Mouse (Mus musculus) adrenal gland, postnatal 36 days (tissue): ENCODE results near the gene Slc39a7. TPM values are rescaled to one million over a fixed set of nuclear protein-coding genes. Genes with fewer than 3 reads are reported as not detected.

Experiments
- DNase-seq, 2 experiments: peaks; one replicate each; pipeline ENCODE4 v3.0.0; 2021; ENCODE audit warnings: mixed read lengths in 1 of 2
- long read RNA-seq, 2 experiments: library from polyadenylated mRNA; stranded (forward); transcript quantifications; one replicate each; pipeline ENCODE4 v2.0.0; 2021; ENCODE audit warnings: borderline sequencing depth in 2 of 2
- total RNA-seq, 2 experiments: library from RNA; stranded (reverse); gene quantifications; 2 replicates each; pipeline ENCODE4 v1.2.3; 2021

Gene Slc39a7
- total RNA-seq: 100 to 1,000 TPM; 165 to 198 TPM
- long read RNA-seq, experiment 1, transcript Slc39a7-201 (7 exons, 2,320 nt): major isoform, 289 of 454 reads
- long read RNA-seq, experiment 1, transcript Slc39a7-204 (6 exons, 2,433 nt): minor isoform, 22 of 454 reads
- long read RNA-seq, experiment 1, transcript Slc39a7-203 (8 exons, 1,550 nt): minor isoform, 87 of 454 reads
- long read RNA-seq, experiment 1, partial matches to known transcripts: 22 of 454 reads
- long read RNA-seq, experiment 1, other reads (novel, unspliced or antisense): 34 of 454 reads
- long read RNA-seq, experiment 2, transcript Slc39a7-204 (6 exons, 2,433 nt): minor isoform, 7 of 145 reads
- long read RNA-seq, experiment 2, transcript Slc39a7-201 (7 exons, 2,320 nt): major isoform, 98 of 145 reads
- long read RNA-seq, experiment 2, transcript Slc39a7-203 (8 exons, 1,550 nt): minor isoform, 16 of 145 reads
- long read RNA-seq, experiment 2, partial matches to known transcripts: 7 of 145 reads
- long read RNA-seq, experiment 2, other reads (novel, unspliced or antisense): 17 of 145 reads

DNA sequence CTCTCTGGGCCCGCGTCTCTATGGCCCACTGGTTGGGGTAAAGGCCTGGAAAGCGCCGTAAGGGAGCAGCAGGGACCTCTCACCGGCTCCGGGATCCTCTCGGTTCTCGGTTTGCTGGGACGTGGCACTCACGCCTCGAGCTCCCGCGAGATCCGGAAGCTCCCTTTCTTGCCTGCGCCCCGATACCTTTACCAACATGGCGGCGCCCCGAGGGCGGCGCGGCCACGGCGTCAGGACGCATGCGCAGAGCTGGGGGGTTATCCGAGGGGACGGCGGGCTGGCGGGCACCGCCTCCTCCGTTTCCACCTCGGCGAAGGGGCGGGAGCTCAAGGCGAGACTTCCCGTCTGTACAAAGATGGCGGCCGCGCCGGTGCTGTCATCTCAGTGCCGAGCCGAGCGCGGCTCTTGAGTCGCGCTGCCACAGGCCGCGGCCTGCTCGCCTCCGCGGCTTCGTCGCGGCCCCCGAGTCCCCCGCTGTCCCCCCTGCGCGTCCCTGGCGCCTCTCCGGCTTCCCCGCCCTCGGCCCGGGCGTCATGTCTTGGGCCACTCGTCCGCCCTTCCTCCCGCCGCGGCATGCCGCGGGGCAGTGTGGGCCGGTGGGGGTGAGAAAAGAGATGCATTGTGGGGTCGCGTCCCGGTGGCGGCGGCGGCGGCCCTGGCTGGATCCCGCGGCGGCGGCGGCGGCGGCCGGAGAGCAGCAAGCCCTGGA, at the start of gene Slc39a7, which contains the start of gene Rxrb:
TSS of gene Slc39a7 (minus strand) at position 218 of the 709 bp plus-strand sequence.
TSS of gene Rxrb (plus strand) at position 348 of the 709 bp plus-strand sequence.
- peak; percentile 99 for DNase-seq

DNA sequence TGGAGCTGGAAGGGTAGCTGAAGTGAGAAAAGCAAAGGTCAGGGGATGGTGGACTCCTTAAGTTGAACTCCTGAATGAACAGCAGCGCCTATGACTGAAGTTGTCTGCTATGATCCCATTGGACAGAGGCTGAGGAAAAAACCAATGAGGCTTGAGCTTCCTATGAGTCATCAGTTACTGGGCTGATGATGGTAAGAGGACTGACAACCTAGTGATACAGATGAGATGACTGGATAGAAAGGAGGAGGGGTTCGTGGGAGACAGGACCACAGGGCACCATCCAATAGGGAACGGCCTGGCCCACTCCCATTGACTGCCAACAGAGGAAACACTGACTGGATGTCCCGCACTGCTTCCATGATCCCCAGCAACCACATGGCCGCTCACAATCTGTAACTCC, 48.1 kb upstream of the Slc39a7 start:
- DNase-seq: peak in 1 of 2 experiments; percentile 30

DNA sequence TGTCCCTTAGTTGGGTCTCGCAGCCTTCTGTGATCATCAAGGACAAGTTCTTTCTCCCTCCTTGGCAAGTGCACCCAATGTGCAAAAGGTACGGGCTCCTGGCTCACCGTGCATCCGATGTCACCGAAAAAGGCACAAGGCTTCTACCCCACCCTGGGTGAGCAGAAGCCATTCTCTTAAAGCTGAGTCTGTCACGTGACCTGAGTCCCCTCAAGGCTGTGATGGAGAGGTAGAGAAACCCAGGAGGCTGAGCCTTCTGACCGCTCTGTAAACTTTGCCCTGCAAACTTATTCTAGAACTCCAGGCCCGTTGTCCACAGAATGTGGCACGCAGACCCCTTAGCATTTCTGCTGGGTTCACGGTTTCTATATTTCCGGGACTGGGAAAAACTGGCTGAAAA, 47.5 kb upstream of the Slc39a7 start:
- DNase-seq: no peak

GRCm38 (mm10) chr17:34078148-34078547, 46.7 kb upstream of the Slc39a7 start:
- DNase-seq: no peak

- DNase-seq: peak; percentile 74 to 78
Measured at GRCm38 (mm10) chr17:34077549-34077948, 46.1 kb upstream of the Slc39a7 start.

DNA sequence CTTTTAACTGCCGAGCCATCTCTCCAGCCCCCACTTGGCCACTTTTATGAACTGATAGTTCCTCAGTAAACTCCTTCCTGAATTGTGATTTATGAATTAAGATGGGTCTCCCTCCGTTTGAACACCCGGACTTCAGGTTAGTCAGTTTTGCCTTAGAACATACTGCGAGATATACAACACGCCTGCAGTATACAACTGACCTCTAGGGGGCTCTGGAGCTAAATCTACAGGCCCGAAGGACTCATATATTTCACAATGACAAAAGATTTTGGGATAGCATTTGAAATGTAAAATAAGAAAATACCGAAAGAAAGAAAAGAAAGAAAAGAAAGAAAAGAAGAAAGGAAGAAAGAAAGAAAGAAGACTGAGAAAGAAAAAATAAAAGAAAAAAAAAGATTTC, 43.8 kb upstream of the Slc39a7 start:
- peak; percentile 69 to 78 for DNase-seq

GRCm38 (mm10) chr17:34072091-34072490, 40.6 kb upstream of the Slc39a7 start:
- DNase-seq: no peak

DNA sequence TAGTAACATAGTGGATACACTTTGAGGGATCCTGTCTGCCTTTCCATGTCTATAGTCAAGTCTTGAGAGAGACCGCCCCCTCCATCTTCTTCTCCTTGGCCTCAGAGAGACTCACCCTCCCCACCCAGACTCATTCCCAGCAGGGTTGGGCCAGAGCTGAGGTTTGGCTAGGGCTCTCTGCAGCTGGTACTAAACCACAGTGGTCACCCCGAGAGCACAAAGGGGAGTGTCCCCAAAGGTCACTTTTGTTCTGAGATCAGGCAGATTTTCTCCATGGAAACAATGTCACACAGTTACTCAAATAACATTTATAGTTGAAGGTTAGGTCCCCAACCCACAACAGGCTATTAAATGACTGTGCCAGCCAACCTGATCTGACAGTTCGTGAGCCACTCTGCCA, 37.4 kb upstream of the Slc39a7 start:
- no peak for DNase-seq

- no peak for DNase-seq
Measured at GRCm38 (mm10) chr17:34057224-34057623, 25.7 kb upstream of the Slc39a7 start.

DNA sequence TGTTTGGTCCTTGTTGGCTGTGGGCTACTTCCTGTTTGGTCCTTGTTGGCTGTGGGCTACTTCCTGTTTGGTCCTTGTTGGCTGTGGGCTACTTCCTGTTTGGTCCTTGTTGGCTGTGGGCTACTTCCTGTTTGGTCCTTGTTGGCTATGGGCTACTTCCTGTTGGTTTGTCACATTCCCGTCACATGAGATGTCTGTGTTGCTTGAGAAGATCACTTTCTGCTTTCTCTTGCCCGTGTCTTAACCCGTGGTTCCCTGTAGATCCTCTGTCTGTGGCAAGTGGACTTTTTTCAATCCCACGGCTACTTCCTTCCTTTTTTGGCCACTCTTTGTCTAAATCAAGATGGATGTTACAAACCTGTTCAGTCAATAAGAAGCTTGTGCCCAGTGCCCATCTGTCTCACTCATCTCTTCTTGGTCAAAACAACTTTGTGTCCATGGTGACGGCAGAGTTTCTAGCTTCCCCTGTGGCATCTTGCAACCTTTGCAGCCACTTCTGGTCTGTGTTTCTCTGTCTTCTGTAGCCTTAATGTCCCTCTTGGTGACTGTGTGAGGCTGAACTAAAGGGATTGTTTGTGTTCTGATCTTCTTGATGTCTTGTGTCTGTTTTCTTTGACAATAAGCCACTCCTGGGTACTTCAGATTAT, 16.0 kb upstream of the Slc39a7 start:
- no peak for DNase-seq

DNA sequence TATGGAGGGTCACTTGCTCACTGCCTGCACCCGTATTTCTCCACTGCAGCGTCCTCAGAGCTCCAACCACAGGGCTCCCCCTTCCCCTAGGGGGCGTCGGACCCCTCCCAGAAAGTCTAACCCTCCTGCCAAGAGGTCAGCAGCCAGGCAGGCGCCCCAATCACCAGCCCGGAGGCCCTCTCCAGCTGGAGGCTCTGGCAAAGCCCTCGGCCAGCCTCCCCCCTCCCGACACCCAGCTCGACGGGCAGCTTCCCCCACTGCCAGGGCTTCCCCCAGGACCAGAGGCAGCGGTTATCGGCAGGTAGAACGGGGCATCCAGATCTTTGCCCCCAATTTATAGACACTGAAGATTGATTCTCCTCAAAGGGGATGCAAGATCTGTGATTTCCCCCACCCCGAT, 14.5 kb upstream of the Slc39a7 start:
- DNase-seq: no peak

DNA sequence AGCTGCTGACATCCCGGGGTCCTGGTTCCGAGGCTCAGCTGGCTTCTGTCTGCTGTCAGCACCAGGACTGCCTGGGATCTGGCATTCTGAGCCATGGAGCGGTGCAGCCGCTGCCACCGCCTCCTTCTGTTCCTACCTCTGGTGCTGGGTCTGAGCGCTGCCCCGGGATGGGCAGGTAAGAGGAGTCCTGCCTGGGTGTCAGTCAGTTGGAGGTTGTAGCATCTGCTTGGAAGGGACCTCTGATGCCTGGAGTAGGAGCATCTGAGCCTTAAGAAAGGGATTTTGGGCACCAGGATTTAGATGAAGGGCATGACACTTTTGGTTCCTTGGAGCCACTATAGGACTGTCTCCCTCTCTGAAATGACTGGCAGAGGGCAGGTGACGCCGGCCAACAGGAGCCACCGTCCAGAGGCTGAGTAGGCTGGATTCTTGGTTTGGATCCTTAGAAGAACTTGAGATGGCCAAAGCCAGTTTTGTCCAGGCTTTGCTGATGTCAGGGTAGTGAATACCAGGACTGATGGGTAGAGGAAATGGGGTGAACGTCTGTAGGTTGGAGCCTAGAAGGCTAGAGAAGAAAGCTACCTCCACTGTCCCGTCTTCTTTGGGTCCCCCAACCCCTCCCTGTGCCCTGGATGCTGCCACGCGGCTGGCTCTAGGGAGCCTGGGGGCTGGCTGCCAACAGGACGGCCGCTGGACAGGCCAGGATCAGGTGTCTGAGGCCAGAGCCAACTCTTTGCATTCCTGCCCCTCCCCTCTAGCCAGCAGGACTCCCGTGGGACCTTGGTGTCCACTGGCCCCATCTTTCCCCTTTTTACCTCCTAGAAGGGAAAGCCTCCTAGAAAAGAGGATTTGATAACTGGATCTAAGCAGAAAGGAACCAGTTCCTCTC, 8.3 kb upstream of the Slc39a7 start:
- peak in 1 of 2 experiments; percentile 64 for DNase-seq

GRCm38 (mm10) chr17:34038878-34039561, 7.5 kb upstream of the Slc39a7 start, which contains the start of gene Col11a2:
Gene Col11a2 (plus strand): TSS chr17:34039437.
- no peak for DNase-seq

- peak in 1 of 2 experiments; percentile 55 for DNase-seq
Measured at GRCm38 (mm10) chr17:34038440-34038839, 7.0 kb upstream of the Slc39a7 start.

DNA sequence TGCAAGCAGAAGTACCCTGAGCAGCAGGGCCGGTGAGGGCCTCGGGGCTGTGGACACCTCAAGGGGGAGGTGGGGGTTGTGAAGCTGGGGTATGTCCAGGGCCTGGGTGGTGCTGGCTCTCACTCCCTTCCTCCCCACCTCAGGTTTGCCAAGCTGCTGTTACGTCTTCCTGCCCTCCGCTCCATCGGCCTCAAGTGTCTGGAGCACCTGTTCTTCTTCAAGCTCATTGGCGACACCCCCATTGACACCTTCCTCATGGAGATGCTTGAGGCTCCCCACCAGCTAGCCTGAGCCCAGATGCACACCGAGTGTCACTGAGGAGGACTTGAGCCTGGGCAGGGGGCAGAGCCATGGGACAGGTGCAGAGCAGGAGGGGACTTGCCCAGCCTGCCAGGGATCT, 5.8 kb upstream of the Slc39a7 start:
- DNase-seq: no peak

DNA sequence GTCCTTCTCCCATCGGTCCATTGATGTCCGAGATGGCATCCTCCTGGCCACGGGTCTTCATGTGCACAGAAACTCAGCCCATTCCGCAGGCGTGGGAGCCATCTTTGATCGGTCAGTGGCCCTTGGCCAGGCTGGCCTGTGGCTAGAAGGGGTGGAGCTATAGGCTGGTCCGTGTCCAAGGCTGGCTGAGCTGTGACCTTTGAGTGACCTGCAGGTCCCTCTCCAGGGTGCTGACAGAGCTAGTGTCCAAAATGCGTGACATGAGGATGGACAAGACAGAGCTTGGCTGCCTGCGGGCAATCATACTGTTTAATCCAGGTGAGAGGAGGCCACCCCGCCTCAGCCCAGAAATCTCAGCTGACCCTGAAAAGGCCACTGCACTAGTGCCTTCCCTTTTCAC, 5.2 kb upstream of the Slc39a7 start:
- peak; percentile 41 to 62 for DNase-seq

DNA sequence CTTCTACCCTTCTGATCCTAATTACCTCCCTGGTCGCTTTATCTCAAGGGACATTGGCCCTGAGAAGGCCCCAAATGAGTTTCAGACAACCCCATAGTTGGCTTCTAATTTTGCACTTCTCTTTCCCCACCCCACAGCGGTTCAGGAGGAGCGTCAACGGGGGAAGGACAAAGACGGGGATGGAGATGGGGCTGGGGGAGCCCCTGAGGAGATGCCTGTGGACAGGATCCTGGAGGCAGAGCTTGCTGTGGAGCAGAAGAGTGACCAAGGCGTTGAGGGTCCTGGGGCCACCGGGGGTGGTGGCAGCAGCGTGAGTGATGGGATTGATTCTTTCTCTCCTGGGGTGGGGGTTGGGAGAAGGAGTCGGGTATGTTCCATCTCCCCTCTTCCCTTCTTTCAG, 4.0 kb upstream of the Slc39a7 start:
- no peak for DNase-seq

DNA sequence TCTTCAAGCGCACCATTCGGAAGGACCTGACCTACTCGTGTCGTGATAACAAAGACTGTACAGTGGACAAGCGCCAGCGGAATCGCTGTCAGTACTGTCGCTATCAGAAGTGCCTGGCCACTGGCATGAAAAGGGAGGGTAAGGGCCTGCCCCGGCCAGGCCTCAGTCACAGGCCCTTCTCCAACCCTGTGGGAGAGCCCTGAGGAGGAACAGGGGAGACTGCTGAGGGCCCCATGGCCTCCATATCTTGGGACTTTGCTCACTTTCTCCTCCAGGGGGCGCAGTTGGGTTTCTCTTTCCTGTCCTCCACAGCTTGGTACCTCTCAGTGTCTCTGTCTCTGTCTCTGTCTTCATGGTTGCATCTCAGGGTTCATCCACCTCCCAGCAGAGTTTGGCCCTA, 2.6 kb upstream of the Slc39a7 start:
- DNase-seq: peak; percentile 68 to 81

DNA sequence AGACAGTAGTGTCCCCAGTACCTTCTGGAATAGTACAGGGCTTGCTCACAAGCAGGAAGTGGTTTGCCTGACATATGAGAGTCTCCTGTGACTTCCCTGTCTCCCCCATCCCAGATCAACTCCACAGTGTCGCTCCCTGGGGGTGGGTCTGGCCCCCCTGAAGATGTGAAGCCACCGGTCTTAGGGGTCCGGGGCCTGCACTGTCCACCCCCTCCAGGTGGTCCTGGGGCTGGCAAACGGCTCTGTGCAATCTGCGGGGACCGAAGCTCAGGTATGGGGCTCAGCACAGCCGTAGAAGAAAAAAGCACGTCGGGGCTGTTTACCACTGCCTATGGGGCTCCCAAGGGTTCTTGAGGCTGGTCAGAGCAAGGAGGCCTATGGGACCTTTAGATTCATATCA, 2.0 kb upstream of the Slc39a7 start:
- no peak for DNase-seq

- peak in 1 of 2 experiments; percentile 40 for DNase-seq
Measured at GRCm38 (mm10) chr17:34032806-34033205, 1.3 kb upstream of the Slc39a7 start.

DNA sequence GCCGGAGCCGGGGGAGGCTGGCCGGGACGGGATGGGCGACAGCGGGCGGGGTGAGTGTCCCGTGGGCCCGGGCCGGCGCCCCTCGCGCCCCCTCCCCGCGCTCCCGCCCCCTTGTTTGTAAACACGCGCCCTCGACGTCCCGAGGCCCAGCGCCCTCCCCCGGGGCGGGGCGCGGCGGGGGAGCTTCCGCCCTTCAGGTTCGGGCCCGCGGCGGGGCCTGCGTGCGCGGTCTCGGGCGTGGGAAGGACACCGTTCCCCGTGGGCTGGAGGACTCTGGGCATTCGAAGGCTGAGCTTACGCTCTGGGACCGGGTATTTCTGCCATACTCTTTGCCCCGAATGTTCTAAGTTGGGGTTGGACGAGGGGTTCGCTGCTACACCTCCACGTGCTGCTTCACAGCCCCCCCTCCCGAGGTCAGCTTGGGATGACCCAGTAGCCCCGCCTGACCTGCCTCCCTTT, 721 bp upstream of the Slc39a7 start:
- DNase-seq: peak; percentile 81 to 88
